Mouse (Mus musculus): ENCODE measurements at regions not wholly inside any gene's neighbourhood (a gene's known extent, or its start where the extent isn't known, plus 50 kb on each side); places are given as distances from the start of the nearest gene placed in this dataset.

DNA sequence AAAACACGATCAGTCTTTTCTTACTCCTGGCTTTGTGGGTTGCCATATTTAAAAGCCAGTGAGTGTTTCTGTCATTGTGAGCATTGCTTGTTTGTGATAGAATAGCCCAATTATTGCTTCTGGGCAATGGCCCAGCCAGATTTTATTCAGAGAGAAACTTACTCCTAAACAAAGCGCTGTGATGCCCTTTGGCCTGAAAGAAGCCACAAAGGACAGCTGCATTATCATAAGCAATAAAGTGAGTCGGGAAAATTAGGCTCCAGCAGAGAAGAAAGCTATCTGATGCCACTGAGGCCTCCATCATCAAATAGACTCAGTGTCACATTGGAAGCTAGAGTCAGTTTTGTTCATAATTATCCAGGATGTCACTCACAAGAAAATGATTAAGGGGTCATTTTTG lies 644.9 kb upstream of the Tle4 start:
- Histone ChIP-seq H3K4me2 (ENCODE audit: low read depth) (no peak overlapping the region), H3K27me3 (ENCODE audit: control insufficient read depth, insufficient read depth, insufficient read length) (no peaks in the 10 kb centered on the region), H3K36me3 (ENCODE audit: control insufficient read depth, insufficient read depth) (no peaks in the 10 kb centered on the region), H3ac (ENCODE audit: control insufficient read depth, insufficient read length) (no peak overlapping the region), H3K79me2 (ENCODE audit: control insufficient read depth, insufficient read depth) (no peaks in the 10 kb centered on the region), H3K4me3 (no peak overlapping the region)
- TF ChIP-seq TCF3 (IDR thresholded peaks at IDR 0.05; ENCODE audit: insufficient read length, low read depth) (no peak), USF1 (IDR thresholded peaks at IDR 0.05; ENCODE audit: low read depth) (no peak), MYOG (IDR thresholded peaks at IDR 0.05; ENCODE audit: control insufficient read depth in 1 of 3, insufficient read depth in 1 of 3, insufficient read length in 2 of 3, low read depth in 2 of 3) (no peak)

DNA sequence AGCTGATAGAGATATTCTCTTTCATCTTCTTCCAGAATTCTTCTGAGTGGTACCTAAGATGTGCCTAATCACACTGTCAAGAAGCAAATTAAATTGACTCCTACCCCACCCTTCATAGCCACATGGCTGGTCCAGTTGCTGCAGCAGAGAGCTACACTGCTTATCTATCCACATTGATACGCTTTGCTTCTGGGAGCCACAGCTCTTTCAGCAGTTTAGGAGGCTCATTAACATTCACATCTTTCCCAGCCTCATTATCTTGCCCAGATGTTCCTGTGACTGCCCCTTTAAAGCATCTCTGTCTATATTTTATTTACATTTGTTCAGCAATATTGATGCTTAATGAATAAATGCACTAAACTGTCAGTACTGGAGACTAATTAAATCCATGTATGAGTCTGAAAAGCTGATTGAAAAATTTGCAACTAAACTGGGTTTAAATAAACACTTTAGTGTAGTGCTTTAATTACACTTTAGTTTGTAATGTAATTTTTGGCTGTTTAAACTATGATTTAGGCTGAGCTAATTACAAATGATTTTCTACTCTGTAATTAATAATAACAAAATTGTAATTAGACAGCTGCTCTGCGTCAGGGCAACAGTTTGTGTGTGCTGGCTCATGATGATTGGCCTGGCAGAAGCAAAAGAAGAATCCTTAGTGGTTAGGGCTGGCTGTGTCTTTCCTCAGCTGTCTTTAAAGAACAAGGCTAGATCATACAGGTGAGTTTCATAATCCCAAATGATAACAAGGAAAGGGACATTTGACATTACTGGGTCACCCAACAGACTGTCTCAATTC lies 632.5 kb upstream of the Tle4 start:
- no peaks in the 10 kb centered on the region for H3K36me3 ChIP-seq (ENCODE audit: control insufficient read depth, insufficient read depth)
- H3ac ChIP-seq (ENCODE audit: control insufficient read depth, insufficient read length) = no peak overlapping the region
- no peaks in the 10 kb centered on the region for H3K79me2 ChIP-seq (ENCODE audit: control insufficient read depth, insufficient read depth)
- H3K4me2 ChIP-seq (ENCODE audit: low read depth) = no peak overlapping the region
- no peaks in the 10 kb centered on the region for H3K27me3 ChIP-seq (ENCODE audit: control insufficient read depth, insufficient read depth, insufficient read length)
- H3K4me3 ChIP-seq = no peak overlapping the region
- TF ChIP-seq MAX (IDR thresholded peaks at IDR 0.05; ENCODE audit: low read depth) = no peak
- no peak for TF ChIP-seq TCF12 (IDR thresholded peaks at IDR 0.05; ENCODE audit: insufficient read depth, poor library complexity, severe bottlenecking)
- no peak for TF ChIP-seq TCF3 (IDR thresholded peaks at IDR 0.05; ENCODE audit: insufficient read length, low read depth)
- no peak for TF ChIP-seq REST (IDR thresholded peaks at IDR 0.05; ENCODE audit: insufficient read depth, insufficient read length)
- no peak for TF ChIP-seq E2F4 (IDR thresholded peaks at IDR 0.05; ENCODE audit: insufficient read depth)
- TF ChIP-seq USF1 (IDR thresholded peaks at IDR 0.05; ENCODE audit: low read depth) = no peak
- no peak for TF ChIP-seq SRF (IDR thresholded peaks at IDR 0.05; ENCODE audit: control insufficient read depth, insufficient read length, low read depth)
- no peak for TF ChIP-seq CEBPB (IDR thresholded peaks at IDR 0.05; ENCODE audit: insufficient read depth, poor library complexity, severe bottlenecking)
- no peak for TF ChIP-seq MYOG (IDR thresholded peaks at IDR 0.05; ENCODE audit: control insufficient read depth in 1 of 3, insufficient read depth in 1 of 3, insufficient read length in 2 of 3, low read depth in 2 of 3)
- no peak for TF ChIP-seq POLR2A (IDR thresholded peaks at IDR 0.05; ENCODE audit: insufficient read length, low read depth)
- no peak for TF ChIP-seq POLR2AphosphoS2 (IDR thresholded peaks at IDR 0.05; ENCODE audit: insufficient read length, low read depth)
- no peak for TF ChIP-seq MYOD1 (IDR thresholded peaks at IDR 0.05; ENCODE audit: control insufficient read depth in 1 of 3, insufficient read length in 2 of 3, low read depth in 2 of 3)

DNA sequence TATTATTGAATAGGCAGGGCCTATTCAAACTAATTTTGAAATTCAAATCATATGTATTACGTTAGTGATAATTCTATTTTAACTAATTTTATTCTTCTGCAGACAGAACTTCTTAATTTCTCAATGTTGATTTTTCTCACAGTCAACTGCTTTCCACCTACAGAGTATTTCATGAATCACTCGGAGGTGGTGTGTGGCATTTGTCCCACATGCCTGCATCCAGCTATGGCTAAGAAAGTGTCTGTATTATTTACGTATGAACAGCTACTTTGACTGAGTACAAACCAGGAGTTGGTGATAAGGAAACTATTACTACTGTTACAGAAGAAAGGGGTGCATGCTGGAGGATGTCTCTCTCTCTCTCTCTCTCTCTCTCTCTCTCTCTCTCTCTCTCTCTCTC lies 619.5 kb upstream of the Tle4 start:
- TF ChIP-seq MYOG (IDR thresholded peaks at IDR 0.05; ENCODE audit: control insufficient read depth in 1 of 3, insufficient read depth in 1 of 3, insufficient read length in 2 of 3, low read depth in 2 of 3) = no peak
- no peak for TF ChIP-seq POLR2AphosphoS2 (IDR thresholded peaks at IDR 0.05; ENCODE audit: insufficient read length, low read depth)
- no peak for TF ChIP-seq USF1 (IDR thresholded peaks at IDR 0.05; ENCODE audit: low read depth)
- TF ChIP-seq E2F4 (IDR thresholded peaks at IDR 0.05; ENCODE audit: insufficient read depth) = no peak
- TF ChIP-seq POLR2A (IDR thresholded peaks at IDR 0.05; ENCODE audit: insufficient read length, low read depth) = no peak
- no peak for TF ChIP-seq REST (IDR thresholded peaks at IDR 0.05; ENCODE audit: insufficient read depth, insufficient read length)
- H3K36me3 ChIP-seq (ENCODE audit: control insufficient read depth, insufficient read depth) = no peaks in the 10 kb centered on the region
- H3K4me2 ChIP-seq (ENCODE audit: low read depth) = no peak overlapping the region
- H3ac ChIP-seq (ENCODE audit: control insufficient read depth, insufficient read length) = no peak overlapping the region
- no peaks in the 10 kb centered on the region for H3K79me2 ChIP-seq (ENCODE audit: control insufficient read depth, insufficient read depth)
- H3K27me3 ChIP-seq (ENCODE audit: control insufficient read depth, insufficient read depth, insufficient read length) = no peaks in the 10 kb centered on the region
- no peak overlapping the region for H3K4me3 ChIP-seq

DNA sequence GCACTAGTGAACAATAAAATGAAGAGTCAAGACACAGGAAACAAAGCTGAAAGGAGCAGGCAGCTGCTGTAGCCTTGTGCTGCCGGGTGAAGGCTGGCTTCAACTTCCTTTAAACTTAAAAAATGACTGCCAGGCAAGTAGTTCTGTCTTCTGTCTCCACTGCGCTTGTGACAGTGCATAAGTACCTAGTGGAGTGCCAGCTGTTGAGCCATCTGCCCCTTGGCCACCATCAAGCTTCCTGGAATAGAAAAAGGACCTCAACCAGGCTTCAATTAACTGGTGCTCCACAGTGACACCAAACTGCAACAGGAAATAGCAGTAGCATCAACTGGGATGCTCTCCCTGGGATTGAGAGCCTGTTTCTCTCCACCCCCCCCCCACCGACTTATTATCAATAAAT lies 616.8 kb upstream of the Tle4 start:
- no peaks in the 10 kb centered on the region for H3K27me3 ChIP-seq (ENCODE audit: control insufficient read depth, insufficient read depth, insufficient read length)
- H3K4me3 ChIP-seq = no peak overlapping the region
- H3ac ChIP-seq (ENCODE audit: control insufficient read depth, insufficient read length) = no peak overlapping the region
- TF ChIP-seq POLR2AphosphoS2 (IDR thresholded peaks at IDR 0.05; ENCODE audit: insufficient read length, low read depth) (no peak), USF1 (IDR thresholded peaks at IDR 0.05; ENCODE audit: low read depth) (no peak), POLR2A (IDR thresholded peaks at IDR 0.05; ENCODE audit: insufficient read length, low read depth) (no peak), MYOG (IDR thresholded peaks at IDR 0.05; ENCODE audit: control insufficient read depth in 1 of 3, insufficient read depth in 1 of 3, insufficient read length in 2 of 3, low read depth in 2 of 3) (no peak), E2F4 (IDR thresholded peaks at IDR 0.05; ENCODE audit: insufficient read depth) (no peak), MAX (IDR thresholded peaks at IDR 0.05; ENCODE audit: low read depth) (no peak), CEBPB (IDR thresholded peaks at IDR 0.05; ENCODE audit: insufficient read depth, poor library complexity, severe bottlenecking) (no peak), TCF12 (IDR thresholded peaks at IDR 0.05; ENCODE audit: insufficient read depth, poor library complexity, severe bottlenecking) (no peak), SRF (IDR thresholded peaks at IDR 0.05; ENCODE audit: control insufficient read depth, insufficient read length, low read depth) (no peak), REST (IDR thresholded peaks at IDR 0.05; ENCODE audit: insufficient read depth, insufficient read length) (no peak), MYOD1 (IDR thresholded peaks at IDR 0.05; ENCODE audit: control insufficient read depth in 1 of 3, insufficient read length in 2 of 3, low read depth in 2 of 3) (no peak), TCF3 (IDR thresholded peaks at IDR 0.05; ENCODE audit: insufficient read length, low read depth) (no peak)
- H3K36me3 ChIP-seq (ENCODE audit: control insufficient read depth, insufficient read depth) = no peaks in the 10 kb centered on the region
- H3K4me2 ChIP-seq (ENCODE audit: low read depth) = no peak overlapping the region
- H3K79me2 ChIP-seq (ENCODE audit: control insufficient read depth, insufficient read depth) = no peaks in the 10 kb centered on the region

DNA sequence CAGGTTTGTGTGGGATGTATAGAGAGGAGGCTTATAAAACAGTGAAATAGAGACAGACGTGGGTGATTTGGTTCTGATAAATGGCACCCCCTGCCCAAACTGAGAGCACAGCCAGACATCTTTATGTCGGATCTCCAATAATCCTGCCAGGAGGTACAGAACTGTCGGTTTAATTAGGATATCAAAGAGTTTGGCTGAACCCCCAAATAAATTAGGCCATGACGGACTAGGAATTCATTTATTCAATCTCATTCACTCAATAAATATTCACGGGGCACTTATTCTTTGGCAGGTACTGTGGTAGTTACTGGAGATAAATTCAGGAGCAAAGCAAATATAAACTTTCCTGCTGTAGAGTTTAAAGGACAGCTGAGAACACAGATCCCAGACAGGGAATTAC lies 615.0 kb upstream of the Tle4 start:
- H3K4me3 ChIP-seq = no peak overlapping the region
- no peak for TF ChIP-seq POLR2A (IDR thresholded peaks at IDR 0.05; ENCODE audit: insufficient read length, low read depth)
- no peak for TF ChIP-seq TCF3 (IDR thresholded peaks at IDR 0.05; ENCODE audit: insufficient read length, low read depth)
- no peak for TF ChIP-seq MYOG (IDR thresholded peaks at IDR 0.05; ENCODE audit: control insufficient read depth in 1 of 3, insufficient read depth in 1 of 3, insufficient read length in 2 of 3, low read depth in 2 of 3)
- TF ChIP-seq REST (IDR thresholded peaks at IDR 0.05; ENCODE audit: insufficient read depth, insufficient read length) = no peak
- TF ChIP-seq SRF (IDR thresholded peaks at IDR 0.05; ENCODE audit: control insufficient read depth, insufficient read length, low read depth) = no peak
- TF ChIP-seq E2F4 (IDR thresholded peaks at IDR 0.05; ENCODE audit: insufficient read depth) = no peak
- no peak for TF ChIP-seq TCF12 (IDR thresholded peaks at IDR 0.05; ENCODE audit: insufficient read depth, poor library complexity, severe bottlenecking)
- no peak for TF ChIP-seq USF1 (IDR thresholded peaks at IDR 0.05; ENCODE audit: low read depth)
- no peak overlapping the region for H3K4me2 ChIP-seq (ENCODE audit: low read depth)
- no peak overlapping the region for H3ac ChIP-seq (ENCODE audit: control insufficient read depth, insufficient read length)
- H3K27me3 ChIP-seq (ENCODE audit: control insufficient read depth, insufficient read depth, insufficient read length) = no peaks in the 10 kb centered on the region
- H3K36me3 ChIP-seq (ENCODE audit: control insufficient read depth, insufficient read depth) = no peaks in the 10 kb centered on the region
- H3K79me2 ChIP-seq (ENCODE audit: control insufficient read depth, insufficient read depth) = no peaks in the 10 kb centered on the region
